Mouse (Mus musculus): Measurements from ENCODE around the gene Sec14l1.

Sec14l1 gene

DNA sequence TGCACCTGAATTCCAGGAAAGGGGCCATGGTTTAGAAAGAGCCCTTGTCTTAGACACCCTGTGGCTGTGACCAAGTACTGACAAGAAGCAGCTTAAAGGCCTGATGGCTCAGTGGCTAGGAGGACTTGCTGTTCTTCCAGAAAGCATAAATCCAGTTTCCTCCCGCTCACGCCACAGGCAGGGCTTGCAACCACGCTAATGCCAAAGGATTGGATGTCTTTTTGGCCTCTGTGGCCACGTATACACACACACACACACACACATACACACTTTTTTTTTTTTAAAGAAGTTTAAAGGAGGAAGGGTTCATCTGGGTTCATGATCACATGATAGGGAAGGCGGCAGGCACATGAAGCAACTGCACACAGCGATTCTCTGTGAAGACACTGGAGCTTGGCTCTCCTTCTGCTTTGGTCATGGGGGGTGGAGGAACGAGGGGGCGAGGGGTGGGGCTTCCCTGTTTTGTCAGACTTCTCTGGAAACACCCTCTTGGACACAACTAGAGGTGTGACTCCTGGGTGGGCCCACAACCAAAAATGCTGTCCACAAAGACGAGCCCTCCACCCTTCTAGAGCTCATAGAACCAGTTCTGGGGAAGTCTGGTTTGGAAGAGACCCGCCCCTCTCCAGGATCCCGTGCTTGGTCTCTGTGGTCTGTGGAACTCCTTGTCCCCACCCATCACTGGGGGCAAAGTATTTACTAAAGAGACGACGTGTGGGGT is 26.5 kb upstream of the Sec14l1 start:
- no peak for DNase-seq

DNA sequence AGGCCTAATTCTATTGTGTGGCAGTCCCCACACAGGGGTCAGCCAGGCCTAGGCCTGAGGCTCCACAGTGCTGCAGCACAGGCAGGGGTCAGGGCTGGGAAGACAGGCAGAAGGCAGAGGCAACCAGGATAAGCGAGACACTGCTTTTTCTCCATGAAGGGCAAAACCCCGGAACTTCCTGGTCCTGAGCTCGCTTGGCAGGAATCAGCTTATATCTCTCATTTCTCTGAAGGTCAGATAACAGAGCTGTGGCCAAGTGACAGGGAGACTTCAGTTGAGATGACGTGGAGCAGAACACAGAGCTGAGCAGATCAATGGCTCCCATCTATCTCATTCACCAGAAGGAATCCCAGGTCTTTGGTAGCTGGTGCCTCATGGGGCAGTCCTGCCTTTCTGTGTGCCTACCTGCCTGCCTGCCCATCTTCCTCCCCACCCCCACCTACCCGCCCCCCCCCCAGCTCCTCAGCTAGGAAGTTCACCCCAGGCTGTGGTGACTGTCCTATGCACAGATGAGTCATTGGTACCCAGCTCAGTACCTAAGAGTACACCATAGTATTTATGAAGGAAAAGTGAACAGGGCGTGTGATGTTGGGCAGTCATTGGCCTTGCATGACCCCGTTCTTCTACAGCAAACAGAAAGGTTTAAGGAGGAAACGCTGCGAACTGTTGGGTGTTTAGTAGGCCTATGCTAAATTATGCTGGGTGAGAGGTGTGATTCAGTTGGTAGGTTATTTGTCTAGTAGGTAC is 25.1 kb upstream of the Sec14l1 start:
- DNase-seq = no peak

DNA sequence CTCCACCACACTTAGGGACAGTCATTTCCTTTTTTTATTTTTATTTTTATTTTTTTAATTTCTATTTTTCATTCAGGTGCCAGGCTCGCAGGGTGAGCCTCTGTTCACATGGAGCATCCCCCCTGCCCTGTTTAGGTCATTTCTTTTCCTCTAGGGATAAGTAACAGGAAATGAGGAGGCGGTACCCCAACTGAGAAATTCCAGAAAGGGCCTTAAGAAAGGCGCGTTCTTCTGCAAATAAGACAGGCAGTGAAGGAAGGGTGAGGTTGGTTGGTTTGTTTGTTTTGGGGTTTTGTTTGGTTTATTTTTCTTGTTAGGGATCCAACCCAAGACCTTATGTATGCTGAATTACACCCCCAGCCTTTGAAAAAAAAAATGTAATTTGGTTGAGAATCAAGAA is 23.6 kb upstream of the Sec14l1 start:
- no peak for DNase-seq

DNA sequence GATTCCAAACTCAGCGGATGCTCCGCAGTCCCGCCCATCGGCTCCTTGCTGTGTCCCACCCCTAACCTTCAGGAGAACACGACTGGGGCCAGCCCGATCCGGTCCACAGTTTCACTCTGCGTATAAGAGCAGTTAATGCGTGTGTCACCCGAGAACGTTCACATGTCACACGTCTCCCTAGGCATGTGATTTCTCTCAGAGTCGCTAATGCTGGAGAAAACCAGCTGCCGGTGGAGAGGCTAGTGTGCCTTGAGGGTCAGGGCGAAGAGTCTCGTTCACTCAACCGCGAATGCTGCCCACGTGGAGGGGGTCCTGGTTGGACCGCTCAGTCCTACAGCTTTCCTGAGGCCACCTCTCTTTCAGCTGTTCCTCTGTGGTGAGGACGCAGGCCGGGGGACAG is 23.1 kb upstream of the Sec14l1 start:
- peak; percentile 63 to 77 for DNase-seq

DNA sequence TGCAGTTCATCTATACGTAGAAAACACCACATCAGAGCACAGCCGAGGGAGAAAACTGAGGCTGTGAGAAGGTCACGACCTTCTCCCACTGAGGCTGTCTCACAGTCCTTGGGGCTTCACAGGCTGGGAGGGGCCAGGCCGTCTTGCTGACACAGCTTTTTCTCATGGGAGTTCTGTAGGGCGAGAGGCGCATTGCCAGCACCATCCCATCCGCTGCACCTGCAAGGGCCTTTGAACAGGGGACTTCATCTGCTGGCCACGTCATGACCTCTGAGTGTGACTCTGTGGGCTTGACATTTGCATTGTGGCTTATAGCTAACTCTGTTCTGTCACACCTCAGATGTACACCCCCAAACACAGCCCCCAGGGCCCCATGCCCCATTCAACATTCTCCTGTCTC is 22.3 kb upstream of the Sec14l1 start:
- DNase-seq = no peak

DNA sequence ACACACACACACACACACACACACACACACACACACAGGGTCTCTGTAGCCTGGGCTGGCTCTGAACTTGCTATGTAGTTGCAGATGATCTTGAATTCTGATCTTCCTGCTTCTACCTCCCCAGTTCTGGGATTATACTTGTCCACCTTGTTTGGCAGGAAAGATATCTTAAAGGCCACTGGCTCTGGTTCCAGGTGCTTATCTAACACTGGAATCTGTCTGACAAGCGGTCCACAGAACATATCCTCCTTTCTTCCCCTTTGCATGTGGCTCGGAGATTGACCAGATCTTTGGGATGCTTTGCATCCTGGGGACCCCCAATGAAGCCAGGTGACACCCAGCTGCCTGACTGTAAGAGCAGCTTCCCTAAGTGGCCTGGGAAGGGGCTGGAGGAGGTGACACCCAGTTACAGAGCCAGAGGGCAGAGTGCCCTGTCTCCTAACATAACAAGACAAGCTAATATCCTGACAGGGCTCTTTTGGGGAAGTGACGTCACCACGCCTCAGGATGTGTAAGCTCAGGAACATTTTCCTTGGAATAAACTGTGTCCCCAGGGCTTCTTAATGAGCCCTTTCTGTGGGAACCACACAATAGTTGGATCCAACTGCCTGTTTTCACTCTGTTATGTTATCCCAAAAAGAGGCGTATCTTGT is 20.9 kb upstream of the Sec14l1 start:
- peak in 1 of 2 experiments; percentile 58 for DNase-seq

DNA sequence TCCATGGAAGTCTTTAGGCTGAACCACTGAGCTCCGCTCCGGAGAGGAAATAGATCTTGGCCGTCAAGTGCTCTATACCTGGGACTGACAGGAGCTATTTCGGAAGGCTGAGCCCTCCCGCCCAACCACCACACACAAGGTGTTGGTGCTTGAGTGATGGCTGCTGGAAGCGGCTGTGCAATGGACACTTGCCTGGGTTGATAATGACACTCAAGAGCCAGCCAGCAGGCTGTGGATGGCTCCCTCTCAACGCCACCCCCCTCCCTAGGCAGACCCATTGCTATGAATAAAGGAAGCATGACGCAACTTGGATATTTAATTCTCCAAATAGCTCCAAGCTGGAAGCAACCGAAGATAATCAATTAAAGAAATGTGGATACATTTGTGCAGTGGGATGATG is 20.3 kb upstream of the Sec14l1 start:
- DNase-seq = no peak

DNA sequence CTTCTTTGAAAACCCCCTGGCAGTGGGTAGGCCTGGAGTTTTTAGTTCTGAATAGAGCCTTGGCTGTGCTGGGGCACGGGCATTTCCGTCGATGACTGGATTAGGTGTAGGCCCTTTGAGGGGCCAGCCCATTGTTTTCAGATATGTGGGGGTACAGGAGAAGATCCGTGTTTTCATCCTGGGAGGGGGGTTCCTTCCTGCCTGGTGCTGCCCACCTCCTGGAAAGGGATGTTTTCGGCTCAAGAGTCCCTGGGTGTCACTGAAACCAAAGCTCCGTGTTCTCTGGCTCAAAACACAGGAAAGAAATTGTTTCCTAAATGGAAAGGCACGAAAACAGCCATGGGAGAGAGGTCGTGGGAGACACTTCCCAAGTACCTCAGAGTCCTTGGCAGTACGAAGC is 17.9 kb upstream of the Sec14l1 start:
- no peak for DNase-seq

DNA sequence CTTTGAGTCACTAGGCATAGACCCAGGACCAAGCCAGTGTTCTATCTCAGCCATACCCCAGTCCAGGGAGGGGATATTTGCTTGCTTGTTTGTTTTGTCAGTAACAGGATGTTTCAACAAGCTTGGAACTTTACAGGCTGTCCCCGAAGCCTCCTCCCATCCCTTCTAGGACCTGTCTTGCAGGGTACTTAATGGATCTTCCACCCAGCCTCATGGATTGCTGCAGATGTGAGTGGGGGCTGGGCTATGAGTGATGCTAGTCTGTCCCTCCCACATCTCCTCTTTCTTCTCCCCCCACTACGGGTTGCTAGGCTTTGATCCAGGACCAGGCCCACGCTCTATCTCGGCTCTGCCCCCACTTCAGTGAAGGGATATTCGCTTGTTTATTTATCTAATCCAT is 16.8 kb upstream of the Sec14l1 start:
- no peak for DNase-seq

DNA sequence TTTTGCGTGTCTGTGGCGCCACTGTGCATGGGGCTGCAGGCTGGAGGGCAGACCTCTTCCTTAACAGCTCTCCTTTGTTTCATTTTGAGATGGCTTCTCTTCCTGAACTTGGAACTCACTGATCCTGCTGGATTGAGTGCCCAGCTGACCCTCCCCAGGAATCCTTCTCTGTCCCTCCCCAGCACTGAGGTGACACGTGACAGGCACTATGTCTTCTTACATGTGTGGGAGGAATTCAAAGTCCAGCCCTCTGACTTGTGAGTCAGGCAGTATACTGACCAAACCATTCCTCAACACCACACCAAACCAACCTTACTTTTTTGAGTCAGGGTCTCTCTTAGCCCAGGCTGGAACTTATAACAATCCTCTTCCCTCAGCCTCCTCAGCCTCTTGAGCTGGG is 16.2 kb upstream of the Sec14l1 start:
- DNase-seq = no peak

DNA sequence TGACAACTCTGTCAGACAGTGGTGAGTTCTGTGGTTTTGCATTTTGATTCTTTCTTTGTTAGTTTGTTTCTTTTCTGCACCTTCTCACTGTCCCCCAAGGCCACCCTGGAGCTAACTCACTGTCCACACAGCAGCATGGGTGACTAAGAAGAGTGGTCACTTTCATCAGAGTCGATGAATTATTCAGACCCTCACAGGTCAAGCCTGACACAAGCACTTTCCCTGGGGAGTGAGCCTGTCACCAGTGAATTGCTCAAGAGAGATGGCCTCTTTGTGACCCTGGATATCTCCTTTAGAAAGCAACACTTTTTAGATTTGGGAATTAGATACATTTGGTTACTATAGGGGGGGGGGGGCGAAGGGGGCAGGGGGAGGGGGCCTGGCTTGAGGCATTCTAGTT is 15.6 kb upstream of the Sec14l1 start:
- no peak for DNase-seq

DNA sequence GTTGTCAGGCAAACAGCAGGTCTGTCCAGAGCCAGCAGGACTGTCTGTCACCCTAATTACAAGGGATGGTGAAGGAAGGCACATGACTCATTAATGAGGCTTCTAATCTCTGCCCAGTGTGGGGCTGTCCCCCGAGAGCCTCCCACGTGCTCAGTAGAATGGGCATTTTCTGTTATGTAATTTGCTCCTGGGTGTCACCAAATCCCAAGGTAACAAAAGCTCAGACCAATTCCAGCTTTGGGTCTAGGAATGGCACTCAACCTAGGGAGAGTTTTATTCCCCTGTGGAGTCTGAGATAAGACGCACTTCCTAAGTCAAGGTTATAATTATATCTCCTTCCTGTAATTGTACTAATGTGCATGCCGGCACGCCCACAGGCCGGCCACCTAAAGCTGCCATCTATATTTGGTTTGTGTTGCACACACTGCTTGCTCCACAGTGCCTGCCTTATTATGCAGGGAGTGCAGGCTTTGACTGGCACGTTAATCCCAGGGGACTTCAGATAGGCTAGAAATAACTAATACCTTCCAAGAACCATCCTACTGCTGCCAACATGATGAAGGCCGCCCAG is 13.5 kb upstream of the Sec14l1 start:
- DNase-seq = peak; percentile 54 to 63

DNA sequence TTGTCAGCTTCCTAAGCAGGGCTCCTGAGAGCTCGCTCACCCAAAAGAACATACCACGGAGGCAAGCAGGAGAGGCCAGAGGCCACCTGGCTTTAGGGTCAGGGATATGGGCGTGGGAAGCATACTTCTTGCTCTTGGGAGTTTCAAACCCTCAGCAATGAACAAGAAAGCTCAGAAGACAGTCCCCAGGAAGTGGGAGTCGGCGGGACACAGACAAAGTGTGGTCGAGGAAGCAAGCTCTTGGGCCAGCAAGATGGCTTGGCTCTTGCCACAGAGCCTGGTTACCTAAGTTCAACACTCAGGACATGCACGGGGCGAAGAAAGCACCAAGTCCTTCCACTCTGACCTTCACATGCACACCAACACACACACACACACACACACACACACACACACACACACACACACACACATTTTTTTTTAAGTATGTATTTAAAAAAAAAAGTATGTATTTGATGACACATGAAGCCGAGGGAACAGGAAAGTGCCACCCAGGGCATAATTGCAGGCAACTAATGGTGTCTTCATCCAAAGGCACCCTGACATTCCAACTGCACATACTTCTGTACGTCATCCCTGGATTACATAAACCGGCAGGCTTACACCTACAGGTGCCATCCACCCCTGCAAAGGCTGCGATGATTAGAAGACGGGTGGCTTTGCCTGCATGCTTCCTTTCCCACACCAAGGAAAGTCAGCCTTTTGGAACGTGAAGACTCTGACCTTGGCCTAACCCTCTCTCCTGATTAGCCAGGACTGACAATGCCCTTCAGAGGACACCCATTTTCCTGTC is 12.8 kb upstream of the Sec14l1 start:
- no peak for DNase-seq

DNA sequence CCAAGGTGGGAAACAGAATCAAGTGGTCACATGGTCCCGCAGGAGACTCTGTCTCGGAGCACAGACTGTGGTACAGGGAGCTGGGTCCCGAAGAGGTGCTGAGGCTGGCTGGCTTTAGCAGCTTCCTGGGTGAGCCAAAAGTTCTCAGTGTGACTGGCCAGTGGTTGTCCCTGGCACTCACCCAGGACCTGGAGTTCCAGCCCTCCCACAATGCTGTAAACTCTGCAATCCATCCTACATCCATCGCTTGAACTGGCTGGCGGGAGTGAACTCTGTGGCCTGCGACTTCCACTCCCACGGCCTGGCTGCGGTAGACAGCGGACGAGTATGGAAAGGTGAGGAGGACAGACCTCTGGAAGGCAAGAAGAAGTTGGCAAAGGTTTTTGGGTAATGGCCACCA is 11.4 kb upstream of the Sec14l1 start:
- no peak for DNase-seq

DNA sequence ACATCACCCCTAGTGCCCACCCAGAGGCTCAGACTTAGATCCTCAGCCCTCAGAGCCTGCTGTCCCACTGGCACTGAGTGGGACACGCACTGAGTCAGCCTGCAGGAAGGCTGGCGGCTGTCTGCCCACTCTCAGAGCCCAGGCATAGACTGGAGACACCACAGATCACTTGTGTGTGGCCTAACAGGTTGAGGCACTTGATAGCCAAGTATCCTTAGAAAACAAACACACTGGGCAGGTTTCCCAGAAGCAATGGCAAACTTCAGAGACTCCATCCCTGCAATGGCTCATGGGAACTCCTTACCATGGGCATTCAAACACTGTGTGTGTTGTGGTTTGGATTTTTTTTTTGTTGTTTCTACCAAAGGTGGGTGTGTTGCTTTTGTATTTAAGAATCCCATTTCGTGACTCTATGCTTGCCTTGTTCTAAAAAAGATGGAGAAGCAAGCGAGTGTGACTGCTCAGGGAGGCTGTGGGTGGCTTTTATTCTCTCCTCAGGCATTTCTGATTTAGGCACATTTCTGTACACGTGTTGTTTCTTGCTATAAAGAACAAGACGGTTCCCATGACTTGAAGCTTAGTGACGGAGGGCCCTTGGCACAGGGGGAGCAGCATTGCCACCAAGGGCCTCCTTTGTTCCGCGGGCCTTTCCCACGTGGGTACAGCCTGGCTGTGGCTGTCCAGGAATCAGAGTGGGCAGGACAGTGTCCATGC is 10.8 kb upstream of the Sec14l1 start:
- no peak for DNase-seq

DNA sequence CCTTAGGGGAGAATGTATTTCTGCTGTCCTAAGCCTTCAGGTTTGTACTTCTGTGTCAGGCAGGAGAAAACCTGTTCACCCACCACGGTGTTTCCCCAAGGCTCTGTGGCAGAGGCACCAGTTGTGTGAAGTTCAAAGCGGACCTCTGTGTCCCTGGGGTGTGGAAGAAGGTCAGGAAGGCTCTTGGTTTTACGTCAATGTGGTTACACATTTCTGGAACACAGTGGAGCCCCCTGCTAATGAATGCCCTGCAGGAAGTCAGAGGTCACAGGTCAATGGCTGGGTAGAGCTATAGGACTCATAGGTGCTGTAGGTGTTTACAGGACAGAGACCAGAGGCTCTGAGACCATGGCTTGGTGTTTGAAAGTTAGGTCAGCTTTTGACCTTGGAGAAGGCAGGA is 9.7 kb upstream of the Sec14l1 start:
- DNase-seq = peak in 1 of 2 experiments; percentile 38

DNA sequence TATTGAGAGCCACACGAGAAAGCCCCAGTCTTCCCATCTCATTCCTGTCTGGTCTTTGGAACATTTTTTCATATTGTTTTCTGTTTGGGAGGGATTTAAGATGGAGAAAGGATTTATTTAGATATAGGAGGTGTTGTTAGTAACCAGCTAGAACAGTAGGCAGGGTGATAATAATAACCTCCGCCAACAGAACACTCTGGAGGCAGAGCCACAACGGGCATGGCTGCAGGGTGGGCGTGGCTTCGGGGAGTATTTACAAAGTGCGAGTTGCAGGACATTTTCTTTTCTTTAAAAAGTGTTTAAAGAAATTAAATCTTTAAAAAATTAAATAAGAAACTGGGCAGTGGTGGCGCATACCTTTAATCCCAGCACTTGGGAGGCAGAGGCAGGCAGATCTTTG is 9.1 kb upstream of the Sec14l1 start:
- DNase-seq = no peak

DNA sequence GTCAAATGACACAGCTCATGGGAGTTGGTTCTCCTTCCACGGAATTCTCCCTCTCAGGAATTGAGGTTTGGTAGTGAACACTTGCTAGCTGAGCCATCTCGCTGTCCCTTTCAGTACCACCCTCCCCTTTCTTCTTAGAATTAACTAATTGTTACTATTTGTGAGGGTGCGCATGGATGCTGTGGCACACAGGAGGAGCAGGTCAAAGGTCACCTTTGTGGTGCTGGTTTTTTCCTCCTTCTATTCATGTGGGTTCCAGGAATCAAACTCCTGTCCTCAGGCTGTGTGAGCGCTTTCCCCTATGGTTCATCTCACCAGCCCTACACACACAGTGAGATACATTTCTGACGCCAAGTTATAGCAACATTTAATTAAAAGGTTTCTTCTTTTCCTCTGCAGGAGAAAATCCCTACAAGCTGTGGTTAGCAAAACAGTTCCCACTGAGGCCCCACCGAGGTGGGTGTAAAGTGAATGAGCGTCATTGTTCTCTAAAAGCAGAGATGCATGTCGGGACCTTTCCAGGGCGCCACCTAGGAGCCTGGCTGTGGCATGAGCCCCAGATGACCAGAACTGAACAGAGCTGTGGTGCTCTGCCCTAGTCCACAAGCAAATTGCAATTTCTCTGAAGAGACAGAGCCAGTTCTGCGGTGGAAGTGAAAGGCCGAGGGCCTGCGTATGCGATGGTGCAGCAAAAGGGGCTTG is 8.2 kb upstream of the Sec14l1 start:
- DNase-seq = no peak

DNA sequence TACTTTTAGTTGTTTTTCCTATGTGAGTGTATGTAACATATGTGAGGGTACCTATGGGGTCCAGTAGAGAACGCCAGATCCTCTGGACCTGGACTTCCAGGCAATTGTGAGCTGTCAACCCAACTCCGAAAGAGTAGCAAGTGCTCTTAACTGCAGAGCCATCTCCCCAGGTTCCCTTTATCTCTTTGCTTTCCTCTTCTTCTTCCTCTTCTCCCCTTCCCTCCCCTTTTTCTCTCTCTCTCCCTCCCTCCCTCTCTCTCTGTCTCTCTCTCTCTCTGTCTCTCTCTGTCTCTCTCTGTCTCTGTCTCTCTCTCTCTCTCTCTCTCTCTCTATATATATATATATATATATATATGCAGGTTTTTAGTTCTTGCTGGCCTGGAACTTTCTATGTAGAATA is 7.1 kb upstream of the Sec14l1 start:
- DNase-seq = no peak

DNA sequence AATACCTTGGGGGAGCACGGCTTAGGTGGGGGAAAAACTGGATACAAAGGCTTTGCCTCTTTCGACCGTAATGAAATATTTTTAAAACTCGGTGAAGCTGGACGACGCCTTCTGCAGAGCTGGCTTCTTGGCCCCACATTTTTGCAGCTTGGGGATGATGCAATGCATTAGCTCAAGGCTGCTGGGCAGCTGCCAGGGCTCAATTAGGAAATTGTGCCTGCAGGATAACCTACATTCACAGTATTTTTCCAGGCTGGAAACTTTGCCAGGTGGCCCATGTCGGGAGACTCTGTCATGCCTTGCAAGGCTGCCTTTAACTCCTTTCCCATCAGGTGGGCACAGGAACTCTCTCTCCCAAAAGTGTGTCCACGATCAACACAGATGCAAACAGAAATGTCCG is 6.4 kb upstream of the Sec14l1 start:
- DNase-seq = peak; percentile 72 to 74

DNA sequence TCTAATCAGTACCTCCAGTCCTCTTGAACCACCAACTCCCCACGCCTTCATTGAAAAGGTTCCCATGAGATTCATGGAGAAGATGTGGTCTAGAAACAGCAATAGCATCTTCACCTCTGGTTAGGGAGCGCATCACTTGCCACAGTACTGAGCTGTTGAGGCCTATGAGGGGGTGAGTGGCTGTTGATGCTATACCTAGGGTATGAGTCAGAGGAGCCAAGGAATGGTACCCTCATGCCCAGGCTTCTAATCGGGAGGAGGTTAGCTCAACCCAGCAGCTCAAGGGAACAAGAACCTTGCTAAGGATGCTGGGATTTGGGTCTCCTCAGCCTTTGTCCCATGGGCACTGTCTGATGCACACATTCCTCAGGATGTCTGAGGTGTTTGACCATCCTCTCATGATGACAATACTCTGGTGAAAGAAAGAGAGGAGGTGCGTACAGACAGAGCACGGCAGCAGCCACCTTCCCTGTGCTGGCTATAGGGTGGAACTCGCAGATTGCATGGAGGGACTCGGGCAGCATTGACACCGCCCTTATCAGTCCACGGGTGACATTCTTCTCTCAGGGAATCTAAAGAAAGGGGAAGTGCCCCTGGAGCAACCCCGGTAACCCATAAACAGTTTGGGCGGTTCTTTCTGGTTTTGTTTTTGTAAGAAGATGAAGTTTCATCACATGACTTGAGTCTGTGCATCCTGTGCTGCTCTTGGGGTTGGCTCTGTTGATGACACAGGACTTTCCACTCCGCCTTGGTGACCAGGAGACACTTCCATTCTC is 5.6 kb upstream of the Sec14l1 start:
- DNase-seq = no peak

Measured in kidney, adult 8-10 months (tissue).